Mouse (Mus musculus) midbrain, postnatal 0 days (tissue): ENCODE measurements around the gene Kynu. TPM values are rescaled to one million over a fixed set of nuclear protein-coding genes. Genes with fewer than 3 reads are reported as not detected.
A peak's percentile ranks its signal among the peaks of the same experiment; 100 is the strongest.

Experiments
- ATAC-seq: fragments of 200-750 bp; cut with Nextera tagmentation; 2 replicates; pipeline ENCODE4 v1.8.0; 2017; ENCODE audit warnings: moderate number of reproducible peaks, mild to moderate bottlenecking, moderate TSS enrichment, moderate library complexity; ENCODE audit not compliant: low FRiP score
- DNase-seq: peaks from one replicate; pipeline ENCODE4 v3.0.0-alpha.2; 2015; ENCODE audit warnings: low spot score
- H3K27ac ChIP-seq: fragments of 300-500 bp; sonication (generic); 2 replicates; pipeline ENCODE4 v1.5.1; 2014; ENCODE audit warnings: low read depth, mild to moderate bottlenecking, low read length, mixed read lengths
- H3K27me3 ChIP-seq: fragments of 300-500 bp; sonication (generic); 2 replicates; pipeline ENCODE4 v1.6.1; 2014; ENCODE audit warnings: low read length, control low read depth, mixed read lengths; ENCODE audit not compliant: insufficient read depth
- H3K36me3 ChIP-seq: fragments of 300-500 bp; sonication (generic); 2 replicates; pipeline ENCODE4 v1.6.1; 2014; ENCODE audit warnings: low read length, control low read depth, mixed read lengths; ENCODE audit not compliant: insufficient read depth
- H3K4me1 ChIP-seq: fragments of 300-500 bp; sonication (generic); 2 replicates; pipeline ENCODE4 v1.6.1; 2014; ENCODE audit warnings: mild to moderate bottlenecking, control low read depth, antibody characterized with exemption, low read length, mixed read lengths; ENCODE audit not compliant: insufficient read depth
- H3K4me2 ChIP-seq: fragments of 300-500 bp; sonication (generic); 2 replicates; pipeline ENCODE4 v1.6.1; 2014; ENCODE audit warnings: low read depth, mild to moderate bottlenecking, low read length, mixed read lengths; ENCODE audit not compliant: poor library complexity, severe bottlenecking
- H3K4me3 ChIP-seq: fragments of 300-500 bp; sonication (generic); 2 replicates; pipeline ENCODE4 v1.5.1; 2014; ENCODE audit warnings: low read depth, mild to moderate bottlenecking, low read length, moderate library complexity
- H3K9ac ChIP-seq: fragments of 300-500 bp; sonication (generic); replicated peaks from 2 replicates; pipeline ENCODE4 v1.6.1; 2014; ENCODE audit warnings: mild to moderate bottlenecking, low read length, moderate library complexity, mixed read lengths; ENCODE audit not compliant: poor library complexity, severe bottlenecking
- H3K9me3 ChIP-seq: fragments of 300-500 bp; sonication (generic); 2 replicates; pipeline ENCODE4 v1.6.1; 2016; ENCODE audit warnings: low read length, control low read depth
- CTCF ChIP-seq: IDR thresholded peaks from 2 replicates; pipeline ENCODE4 v1.5.1; 2016; ENCODE audit warnings: antibody characterized with exemption, mild to moderate bottlenecking
- WGBS: fragments of 180-500 bp; shearing (Covaris S2); extraction: QIAGEN DNeasy Blood & Tissue Kit; methylation state at CpG from one replicate; pipeline ENCODE4 v1.1.7; 2014; 5-methylcytosine and 5-hydroxymethylcytosine counted together
- polyA plus RNA-seq: library from polyadenylated mRNA; unstranded; fragments of >200 nt; fragmentation: Nextera tagmentation; extraction: Ambion mirVana; gene quantifications from 2 replicates; pipeline ENCODE4 v1.2.1, GENCODE M21; 2015
- total RNA-seq: library from RNA; depleted of rRNA; stranded (reverse); fragments of >200 nt; gene quantifications from 2 replicates; pipeline ENCODE4 v1.2.3, GENCODE M21; 2014; rRNA removed

Kynu gene
- total and polyA plus RNA-seq, 2 experiments from 2014 or later = 0.11 TPM; not detected in 1

DNA sequence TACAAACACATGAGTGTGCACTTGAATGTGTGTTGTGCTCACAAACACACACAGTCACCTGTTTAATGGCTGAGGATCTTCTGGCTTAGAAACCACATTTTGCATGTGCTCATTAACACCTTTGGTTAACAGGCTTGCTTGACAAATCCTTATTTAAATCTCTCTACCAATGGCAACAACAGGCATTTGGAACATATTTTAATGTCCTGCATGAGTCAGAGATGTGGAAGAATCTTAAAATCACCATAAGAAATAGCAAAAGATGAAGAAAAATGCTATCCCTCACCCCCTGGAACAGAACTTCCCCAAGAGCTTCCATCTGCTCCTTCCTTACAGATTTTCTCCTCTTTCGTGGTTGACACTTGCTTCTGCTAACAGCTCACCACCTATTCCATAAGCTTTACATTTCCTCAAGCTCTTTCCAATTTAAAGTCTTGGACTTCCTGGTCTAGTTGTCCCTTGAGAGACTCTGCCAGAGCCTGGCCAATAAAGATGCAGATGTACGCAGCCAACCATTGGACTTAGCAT lies 157.5 kb downstream of the Kynu start:
- H3K4me1 ChIP-seq = no peaks in the 10 kb centered on the region
- DNase-seq (no peak), ATAC-seq (no peak)
- WGBS = 94% methylated on average over 2 of the region's 2 CpGs
- H3K4me3 ChIP-seq = no peak overlapping the region
- H3K27me3 ChIP-seq = no peaks in the 10 kb centered on the region
- no peak for TF ChIP-seq CTCF
- H3K9ac ChIP-seq = no peak overlapping the region
- no peaks in the 10 kb centered on the region for H3K9me3 ChIP-seq
- H3K27ac ChIP-seq = no peak overlapping the region
- no peak overlapping the region for H3K4me2 ChIP-seq
- H3K36me3 ChIP-seq = no peaks in the 10 kb centered on the region

DNA sequence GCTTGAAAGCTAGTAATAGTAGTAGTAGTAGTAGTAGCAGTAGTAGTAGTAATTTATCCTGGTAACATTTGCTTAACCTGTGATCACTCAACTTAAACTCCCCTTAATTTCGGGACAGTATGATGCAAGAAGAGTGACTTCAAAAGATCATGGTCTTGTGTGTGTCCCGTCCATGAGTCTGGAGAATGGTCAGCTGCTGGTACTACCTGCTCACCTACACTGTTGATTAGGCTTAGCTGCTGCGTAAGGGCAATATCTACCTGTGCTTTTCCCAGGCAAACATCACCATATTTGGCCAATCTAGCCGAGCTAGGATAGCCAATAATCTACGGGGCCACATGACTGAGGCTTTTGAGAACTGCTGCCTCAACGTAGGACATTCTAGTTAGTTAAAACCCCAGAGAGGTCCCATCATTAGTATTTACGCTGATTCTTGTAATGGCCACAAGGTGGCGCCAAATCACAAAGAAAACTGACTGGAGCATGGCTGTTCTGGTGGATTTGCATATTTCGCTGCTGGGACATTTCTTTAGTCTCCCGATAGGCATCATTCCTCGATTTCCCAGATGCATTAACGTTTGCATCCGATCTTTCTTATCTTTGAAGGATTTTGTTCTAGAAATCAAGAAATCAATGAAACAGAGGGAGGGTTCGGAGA lies 167.4 kb downstream of the Kynu start:
- no peak overlapping the region for H3K27ac ChIP-seq
- ATAC-seq = peak; percentile 87
- peak; percentile 88 for DNase-seq
- no peaks in the 10 kb centered on the region for H3K9me3 ChIP-seq
- TF ChIP-seq CTCF = peak; percentile 92
- H3K4me3 ChIP-seq = peak overlapping the region; percentile 14; the same call in 1 of the 2 replicates
- WGBS = 18% methylated on average over 14 of the region's 14 CpGs
- H3K4me2 ChIP-seq = peak overlapping the region; percentile 45
- no peaks in the 10 kb centered on the region for H3K4me1 ChIP-seq
- no peaks in the 10 kb centered on the region for H3K36me3 ChIP-seq
- H3K27me3 ChIP-seq = no peaks in the 10 kb centered on the region
- H3K9ac ChIP-seq = 0 out of 2 replicates have a peak overlapping the region, but pooled peaks have one; percentile 19

DNA sequence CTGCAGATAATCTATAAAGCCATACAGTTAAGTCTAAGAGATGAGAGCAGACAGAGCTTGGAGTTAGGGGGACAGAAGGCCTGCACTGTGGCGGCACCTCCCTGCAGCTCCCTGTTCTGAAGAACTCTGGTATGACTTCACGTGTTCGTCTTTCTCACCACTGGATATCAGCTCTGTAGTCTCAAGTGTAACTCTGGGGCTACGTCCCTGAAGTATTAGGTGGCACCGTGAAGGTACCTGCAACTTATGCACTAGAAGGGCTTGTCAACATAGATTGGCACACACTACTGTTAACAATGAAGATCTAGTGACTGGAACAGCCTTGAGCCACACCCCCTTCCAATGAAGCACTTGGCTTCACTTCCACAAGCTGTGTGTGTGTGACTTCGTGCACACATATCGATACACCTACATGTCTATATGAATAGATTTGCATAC lies 168.0 kb downstream of the Kynu start:
- Histone ChIP-seq H3K4me1 (no peaks in the 10 kb centered on the region), H3K36me3 (no peaks in the 10 kb centered on the region), H3K27me3 (no peaks in the 10 kb centered on the region), H3K9me3 (no peaks in the 10 kb centered on the region), H3K27ac (no peak overlapping the region), H3K4me2 (peak overlapping the region; percentile 45), H3K4me3 (peak overlapping the region; percentile 14; the same call in 1 of the 2 replicates), H3K9ac (0 out of 2 replicates have a peak overlapping the region, but pooled peaks have one; percentile 19)
- 51% methylated on average over 7 of the region's 7 CpGs for WGBS
- peak; percentile 61 for ATAC-seq
- TF ChIP-seq CTCF = no peak
- no peak for DNase-seq

DNA sequence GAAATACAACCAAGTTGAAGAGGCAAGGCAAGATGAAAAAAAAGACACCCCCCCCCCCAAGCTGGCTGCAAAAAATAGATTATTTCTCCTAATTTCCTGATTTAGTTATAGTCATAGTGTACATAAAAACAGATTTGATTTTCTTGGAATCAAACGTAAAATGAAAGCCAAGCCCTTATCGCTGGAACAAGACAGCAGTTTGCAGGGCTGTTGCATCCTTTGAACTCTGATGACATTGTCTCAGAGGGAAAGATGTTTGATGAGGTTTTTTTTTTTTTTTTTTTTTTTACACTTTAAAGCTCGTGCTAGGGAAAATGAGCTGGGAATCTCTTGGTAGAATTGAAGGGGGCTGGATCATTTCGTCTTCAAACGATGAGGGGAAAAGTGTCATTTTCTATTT lies 172.1 kb downstream of the Kynu start:
- no peaks in the 10 kb centered on the region for H3K9me3 ChIP-seq
- no peak overlapping the region for H3K4me3 ChIP-seq
- no peaks in the 10 kb centered on the region for H3K36me3 ChIP-seq
- H3K4me1 ChIP-seq = no peaks in the 10 kb centered on the region
- ATAC-seq = no peak
- no peak overlapping the region for H3K27ac ChIP-seq
- TF ChIP-seq CTCF = no peak
- no peak overlapping the region for H3K4me2 ChIP-seq
- 54% methylated on average over 5 of the region's 5 CpGs for WGBS
- no peaks in the 10 kb centered on the region for H3K27me3 ChIP-seq
- H3K9ac ChIP-seq = no peak overlapping the region
- DNase-seq = no peak

DNA sequence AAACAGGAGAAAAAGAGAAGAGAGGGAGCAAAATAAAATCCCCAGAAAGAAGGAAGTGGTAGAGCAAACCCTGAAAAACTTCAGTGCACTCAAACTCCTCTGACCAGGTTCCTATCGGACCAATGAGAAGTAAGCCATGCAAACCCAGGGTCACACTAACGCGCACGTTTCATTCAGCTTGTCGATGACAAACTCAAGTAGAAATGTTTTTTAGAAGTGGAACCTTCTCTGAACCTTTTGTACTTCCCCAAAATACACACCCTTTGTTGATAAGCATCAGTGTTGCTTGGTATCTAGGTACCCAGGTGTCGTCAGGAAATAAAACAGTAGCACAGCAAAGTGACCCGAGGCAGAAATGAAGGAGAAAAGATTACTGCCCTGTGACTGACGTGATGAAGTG lies 172.6 kb downstream of the Kynu start:
- Histone ChIP-seq H3K4me2 (no peak overlapping the region), H3K4me3 (no peak overlapping the region), H3K9me3 (no peaks in the 10 kb centered on the region), H3K36me3 (no peaks in the 10 kb centered on the region), H3K4me1 (no peaks in the 10 kb centered on the region), H3K27me3 (no peaks in the 10 kb centered on the region), H3K27ac (no peak overlapping the region), H3K9ac (no peak overlapping the region)
- DNase-seq = no peak
- ATAC-seq = no peak
- no peak for TF ChIP-seq CTCF
- 81% methylated on average over 8 of the region's 8 CpGs for WGBS

DNA sequence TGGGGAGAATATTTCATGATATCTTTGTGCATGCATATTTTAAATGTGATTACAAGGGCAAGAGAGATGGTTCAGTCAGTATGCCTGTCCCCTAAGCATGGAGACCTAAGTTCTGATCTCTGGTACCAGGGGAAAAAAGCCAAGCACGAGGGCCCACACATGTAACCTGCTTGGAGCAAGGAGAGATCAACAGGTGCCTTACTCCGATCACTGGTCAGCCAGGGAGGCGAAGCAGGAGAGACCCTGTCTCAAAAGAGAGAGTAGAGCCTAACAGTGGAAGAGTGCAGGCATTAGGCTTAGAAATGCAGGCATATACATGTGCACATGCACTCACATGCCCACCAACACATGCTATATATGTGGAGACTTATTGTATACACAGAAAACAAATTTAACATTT lies 173.7 kb downstream of the Kynu start:
- Histone ChIP-seq H3K27me3 (no peaks in the 10 kb centered on the region), H3K4me2 (no peak overlapping the region), H3K9me3 (no peaks in the 10 kb centered on the region), H3K27ac (no peak overlapping the region), H3K36me3 (no peaks in the 10 kb centered on the region), H3K4me1 (no peaks in the 10 kb centered on the region), H3K9ac (no peak overlapping the region), H3K4me3 (no peak overlapping the region)
- no peak for TF ChIP-seq CTCF
- no peak for DNase-seq
- 90% methylated on average over 3 of the region's 3 CpGs for WGBS
- ATAC-seq = no peak

Other genes starting within 250 kb of the Kynu start
- gene Arhgap15, start 193.5 kb downstream of the Kynu start, total RNA-seq = 0.77 and 0.94 TPM in 2 replicates
- gene Arhgap15, start 193.5 kb downstream of the Kynu start, polyA plus RNA-seq = 1.2 and 1.6 TPM in 2 replicates